Mouse (Mus musculus): Measurements from ENCODE around the gene B230104I21Rik.

DNA sequence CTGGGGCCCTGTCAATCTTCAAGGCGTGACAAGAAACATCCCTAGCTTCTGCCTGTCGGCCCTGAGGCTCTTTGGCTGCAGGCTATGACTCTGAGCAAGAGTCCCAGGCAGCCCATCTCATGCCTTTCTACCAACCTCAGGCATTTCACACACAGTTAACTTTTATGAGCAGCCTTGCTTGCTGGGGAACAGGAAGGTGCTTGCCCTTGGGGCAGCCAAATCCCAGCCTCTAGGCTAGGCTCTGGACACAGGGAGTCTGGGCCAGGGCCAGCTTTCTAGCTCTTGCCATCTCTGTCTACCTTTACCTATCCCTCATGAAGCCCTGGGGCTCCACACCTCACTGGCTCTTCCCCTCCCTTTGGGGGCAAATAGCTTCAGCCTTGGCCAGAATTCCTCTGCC lies 53.7 kb downstream of the B230104I21Rik start:
- TF ChIP-seq CTCF (conservative IDR thresholded peaks at IDR 0.05; ENCODE audit: low read length): no peak
- no peak for TF ChIP-seq POU5F1 (IDR thresholded peaks at IDR 0.05; ENCODE audit: borderline replicate concordance, low read length)

Measured in E14TG2a.4 (cell line).